Mouse (Mus musculus) intestine, embryonic 16.5 days (tissue): ENCODE data around the gene Zfp119b. TPM values are rescaled to one million over a fixed set of nuclear protein-coding genes. Genes with fewer than 3 reads are reported as not detected.
"Not testable (repeated sequence)": the region's sequence is repeated elsewhere in the genome, so short reads cannot be mapped to it uniquely, and the experiment has no call there.

Experiments used
- ATAC-seq: fragments of 200-750 bp; cut with Nextera tagmentation; 2 replicates; pipeline ENCODE4 v1.8.0; 2017; ENCODE audit warnings: moderate TSS enrichment, moderate library complexity
- H3K27ac ChIP-seq: fragments of 300-500 bp; sonication (generic); 2 replicates; pipeline ENCODE4 v1.5.1; 2014; ENCODE audit warnings: mild to moderate bottlenecking, low read length
- H3K27me3 ChIP-seq: fragments of 300-500 bp; sonication (generic); replicated peaks from 2 replicates; pipeline ENCODE4 v1.6.1; 2014; ENCODE audit warnings: low read length, control low read depth, mixed read lengths; ENCODE audit not compliant: control insufficient read depth, insufficient read depth
- H3K36me3 ChIP-seq: fragments of 300-500 bp; sonication (generic); 2 replicates; pipeline ENCODE4 v1.6.1; 2014; ENCODE audit warnings: low read length, control low read depth; ENCODE audit not compliant: control insufficient read depth, insufficient read depth
- H3K4me1 ChIP-seq: fragments of 300-500 bp; sonication (generic); 2 replicates; pipeline ENCODE4 v1.6.1; 2014; ENCODE audit warnings: low read length, control low read depth, mixed read lengths; ENCODE audit not compliant: control insufficient read depth, insufficient read depth
- H3K4me2 ChIP-seq: fragments of 300-500 bp; sonication (generic); 2 replicates; pipeline ENCODE4 v1.6.1; 2014; ENCODE audit warnings: low read depth, low read length, control low read depth
- H3K4me3 ChIP-seq: fragments of 300-500 bp; sonication (generic); 2 replicates; pipeline ENCODE4 v1.5.1; 2014; ENCODE audit warnings: mild to moderate bottlenecking, low read length
- H3K9ac ChIP-seq: fragments of 300-500 bp; sonication (generic); 2 replicates; pipeline ENCODE4 v1.6.1; 2014; ENCODE audit warnings: low read depth, low read length
- H3K9me3 ChIP-seq: fragments of 300-500 bp; sonication (generic); 2 replicates; pipeline ENCODE4 v1.6.1; 2016; ENCODE audit warnings: low read length, control low read depth; ENCODE audit not compliant: control insufficient read depth
- WGBS: fragments of 180-500 bp; shearing (Covaris S2); extraction: QIAGEN DNeasy Blood & Tissue Kit; methylation state at CpG from one replicate; pipeline ENCODE4 v1.1.7; 2014; 5-methylcytosine and 5-hydroxymethylcytosine counted together
- polyA plus RNA-seq: library from polyadenylated mRNA; unstranded; fragments of >200 nt; fragmentation: Nextera tagmentation; extraction: Ambion mirVana; gene quantifications from 2 replicates; pipeline ENCODE4 v1.2.1, GENCODE M21; 2015

Zfp119b gene
- polyA plus RNA-seq, 1 experiment from 2014 or later, result 4.4 TPM

DNA sequence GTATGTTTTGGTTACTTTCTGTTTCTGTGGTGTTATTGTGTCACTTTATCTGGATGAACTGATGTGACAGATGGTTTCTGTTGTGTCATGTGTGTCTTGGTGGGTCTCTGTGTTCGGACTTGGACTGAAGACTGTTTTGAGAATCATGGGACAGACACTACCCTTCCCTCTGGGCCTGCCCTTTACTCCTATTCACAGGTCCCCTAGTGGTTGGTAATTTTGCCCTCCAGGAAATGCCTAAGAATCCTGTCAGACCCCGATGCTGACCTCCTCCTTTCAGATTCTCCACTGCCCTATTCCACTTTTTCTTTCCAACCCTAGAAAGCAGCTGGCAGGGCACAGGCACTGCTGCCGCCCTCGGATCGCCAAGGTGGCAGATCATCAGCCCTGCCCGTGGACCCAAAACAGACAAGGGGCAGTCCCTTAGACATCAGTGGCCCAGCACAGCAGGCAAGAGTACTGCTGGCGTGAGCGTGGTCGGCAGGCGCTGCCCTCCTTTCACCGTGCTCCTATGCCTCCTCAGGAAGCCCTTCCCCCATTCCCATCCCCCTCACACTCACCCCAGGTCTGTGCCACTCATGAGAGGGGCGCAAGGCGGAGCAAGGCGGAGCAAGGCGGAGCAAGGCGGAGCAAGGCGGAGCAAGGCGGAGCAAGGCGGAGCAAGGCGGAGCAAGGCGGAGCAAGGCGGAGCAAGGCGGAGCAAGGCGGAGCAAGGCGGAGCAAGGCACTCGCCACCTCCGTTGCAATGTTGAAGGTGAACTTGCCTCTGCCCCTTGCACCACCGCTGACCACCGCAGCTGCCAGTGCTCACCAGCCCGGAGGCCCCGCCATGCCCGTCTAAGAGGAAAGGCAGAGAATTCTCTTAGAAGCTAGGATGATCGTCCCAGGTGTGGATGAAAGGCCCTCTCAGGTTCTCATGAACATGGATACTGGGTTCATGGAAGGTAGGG, 17.5 kb downstream of the Zfp119b start:
- under 1% methylated on average over 30 of the region's 33 CpGs for WGBS
- no peaks in the 10 kb centered on the region for H3K36me3 ChIP-seq
- H3K9ac ChIP-seq, result peak overlapping the region; percentile 78
- H3K4me3 ChIP-seq, result peak overlapping the region; percentile 71
- peak overlapping the region; percentile 55 for H3K27ac ChIP-seq
- H3K4me2 ChIP-seq, result peak overlapping the region; percentile 85
- H3K4me1 ChIP-seq, result peaks cover 5% of the 10 kb centered on the region; the same call in 1 of the 2 replicates
- H3K9me3 ChIP-seq, result no peaks in the 10 kb centered on the region
- ATAC-seq, result peak; percentile 96
- no peaks in the 10 kb centered on the region for H3K27me3 ChIP-seq

GRCm38 (mm10) chr17:55906669-55907068, 42.6 kb downstream of the Zfp119b start:
- H3K4me3 ChIP-seq, result no peak overlapping the region
- no peak overlapping the region for H3K4me2 ChIP-seq
- no peaks in the 10 kb centered on the region for H3K4me1 ChIP-seq
- no peaks in the 10 kb centered on the region for H3K9me3 ChIP-seq
- H3K27ac ChIP-seq, result no peak overlapping the region
- H3K27me3 ChIP-seq, result no peaks in the 10 kb centered on the region
- no peaks in the 10 kb centered on the region for H3K36me3 ChIP-seq
- no peak for ATAC-seq
- H3K9ac ChIP-seq, result no peak overlapping the region

GRCm38 (mm10) chr17:55904131-55904530, 45.2 kb downstream of the Zfp119b start:
- ATAC-seq, result peak; percentile 81
- no peak overlapping the region for H3K4me2 ChIP-seq
- no peak overlapping the region for H3K4me3 ChIP-seq
- H3K36me3 ChIP-seq, result no peaks in the 10 kb centered on the region
- H3K4me1 ChIP-seq, result no peaks in the 10 kb centered on the region
- 67% methylated on average over 6 of the region's 6 CpGs for WGBS
- no peaks in the 10 kb centered on the region for H3K9me3 ChIP-seq
- no peak overlapping the region; the same call in 1 of the 2 replicates for H3K27ac ChIP-seq
- no peaks in the 10 kb centered on the region for H3K27me3 ChIP-seq
- no peak overlapping the region for H3K9ac ChIP-seq

- H3K27ac ChIP-seq, result no peak overlapping the region
- ATAC-seq, result peak; percentile 86
- H3K9me3 ChIP-seq, result no peaks in the 10 kb centered on the region
- 73% methylated on average over 1 of the region's 1 CpGs for WGBS
- H3K4me1 ChIP-seq, result no peaks in the 10 kb centered on the region
- no peaks in the 10 kb centered on the region for H3K27me3 ChIP-seq
- H3K4me2 ChIP-seq, result no peak overlapping the region
- no peak overlapping the region for H3K4me3 ChIP-seq
- H3K9ac ChIP-seq, result no peak overlapping the region
- no peaks in the 10 kb centered on the region for H3K36me3 ChIP-seq
Measured at GRCm38 (mm10) chr17:55903687-55904086, 45.6 kb downstream of the Zfp119b start.

DNA sequence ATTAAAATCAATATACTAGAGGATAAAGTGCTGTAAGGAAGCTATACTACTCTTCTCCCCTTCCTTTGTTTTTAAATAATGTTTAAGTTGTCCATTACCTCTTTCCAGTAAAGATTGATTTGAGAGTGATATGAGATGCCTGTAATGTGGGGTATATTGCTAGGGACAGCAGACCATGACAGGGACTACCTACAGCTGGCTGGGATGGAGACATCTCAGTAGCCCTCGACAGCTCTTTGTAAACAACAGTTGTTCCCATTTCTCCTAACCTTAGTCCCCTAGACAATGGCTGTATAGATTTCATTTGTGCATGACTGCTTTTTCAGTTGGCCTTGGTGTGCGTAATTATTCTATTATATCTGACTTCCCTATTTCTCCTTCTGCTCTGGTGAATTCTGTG, 46.2 kb downstream of the Zfp119b start:
- Histone ChIP-seq H3K36me3 (0 out of 2 replicates have a peak, but pooled peaks cover 3% of the 10 kb centered on the region), H3K4me2 (no peak overlapping the region), H3K9me3 (no peaks in the 10 kb centered on the region), H3K4me1 (no peaks in the 10 kb centered on the region), H3K4me3 (no peak overlapping the region), H3K27me3 (no peaks in the 10 kb centered on the region), H3K27ac (no peak overlapping the region), H3K9ac (no peak overlapping the region)
- WGBS, result 50% methylated on average over 2 of the region's 2 CpGs
- no peak for ATAC-seq

- H3K27ac ChIP-seq, result not testable (repeated sequence)
- peak overlapping the region; percentile 53 for H3K9ac ChIP-seq
Measured at GRCm38 (mm10) chr17:55892406-55892955, 56.8 kb downstream of the Zfp119b start.

More at GRCm38 (mm10) chr17:55892406-55892955, 56.8 kb downstream of the Zfp119b start:
- not testable (repeated sequence) for H3K36me3 ChIP-seq, ATAC-seq, H3K4me1 ChIP-seq, H3K27me3 ChIP-seq, H3K9me3 ChIP-seq
- Histone ChIP-seq H3K4me2 (peak overlapping the region; percentile 56), H3K4me3 (peak overlapping the region; percentile 53)
- 9% methylated on average over 6 of the region's 8 CpGs for WGBS

Other genes with a start within 250 kb of the Zfp119b start
- gene Pot1b, start 236.9 kb downstream of the Zfp119b start, polyA plus RNA-seq, result 5.0 and 5.8 TPM in 2 replicates
- gene Adgre4, start 199.5 kb downstream of the Zfp119b start, polyA plus RNA-seq, result 1.2 and 1.4 TPM in 2 replicates
- 5.1 and 5.7 TPM in 2 replicates for gene Zfp119a, start 70.6 kb downstream of the Zfp119b start, polyA plus RNA-seq
- gene Zfp959, start 57.4 kb downstream of the Zfp119b start, polyA plus RNA-seq, result 7.9 and 10.8 TPM in 2 replicates
- gene Ebi3, start 3.1 kb upstream of the Zfp119b start, polyA plus RNA-seq, result 2.6 and 2.9 TPM in 2 replicates
- 19.7 and 21.5 TPM in 2 replicates for gene Yju2, start 9.6 kb upstream of the Zfp119b start, polyA plus RNA-seq
- gene Shd, start 21.0 kb upstream of the Zfp119b start, polyA plus RNA-seq, result 8.6 and 9.0 TPM in 2 replicates
- 8.4 and 9.7 TPM in 2 replicates for gene Fsd1, start 37.0 kb upstream of the Zfp119b start, polyA plus RNA-seq
- gene Stap2, start 56.1 kb upstream of the Zfp119b start, polyA plus RNA-seq, result 65.6 and 79.6 TPM in 2 replicates
- 77.5 and 80.8 TPM in 2 replicates for gene Mpnd, start 56.2 kb upstream of the Zfp119b start, polyA plus RNA-seq
- 120 and 131 TPM in 2 replicates for gene Sh3gl1, start 87.1 kb upstream of the Zfp119b start, polyA plus RNA-seq
- 15.6 and 16.7 TPM in 2 replicates for gene Chaf1a, start 90.9 kb upstream of the Zfp119b start, polyA plus RNA-seq
- gene Ubxn6, start 125.5 kb upstream of the Zfp119b start, polyA plus RNA-seq, result 31.6 and 34.3 TPM in 2 replicates
- 69.3 and 75.0 TPM in 2 replicates for gene Hdgfl2, start 130.1 kb upstream of the Zfp119b start, polyA plus RNA-seq
- gene Plin4, start 160.3 kb upstream of the Zfp119b start, polyA plus RNA-seq, result 0.11 and 0.23 TPM in 2 replicates
- 0.48 and 0.57 TPM in 2 replicates for gene Plin5, start 168.1 kb upstream of the Zfp119b start, polyA plus RNA-seq
- 0.47 and 0.57 TPM in 2 replicates for gene Lrg1, start 172.5 kb upstream of the Zfp119b start, polyA plus RNA-seq
- 0.81 and 0.99 TPM in 2 replicates for gene Sema6b, start 190.8 kb upstream of the Zfp119b start, polyA plus RNA-seq
- gene Tnfaip8l1, start 213.0 kb upstream of the Zfp119b start, polyA plus RNA-seq, result 10.6 and 12.7 TPM in 2 replicates
- gene Mydgf, start 234.4 kb upstream of the Zfp119b start, polyA plus RNA-seq, result 119 and 121 TPM in 2 replicates